Mouse (Mus musculus): ENCODE results near the gene Gm20388.

DNA sequence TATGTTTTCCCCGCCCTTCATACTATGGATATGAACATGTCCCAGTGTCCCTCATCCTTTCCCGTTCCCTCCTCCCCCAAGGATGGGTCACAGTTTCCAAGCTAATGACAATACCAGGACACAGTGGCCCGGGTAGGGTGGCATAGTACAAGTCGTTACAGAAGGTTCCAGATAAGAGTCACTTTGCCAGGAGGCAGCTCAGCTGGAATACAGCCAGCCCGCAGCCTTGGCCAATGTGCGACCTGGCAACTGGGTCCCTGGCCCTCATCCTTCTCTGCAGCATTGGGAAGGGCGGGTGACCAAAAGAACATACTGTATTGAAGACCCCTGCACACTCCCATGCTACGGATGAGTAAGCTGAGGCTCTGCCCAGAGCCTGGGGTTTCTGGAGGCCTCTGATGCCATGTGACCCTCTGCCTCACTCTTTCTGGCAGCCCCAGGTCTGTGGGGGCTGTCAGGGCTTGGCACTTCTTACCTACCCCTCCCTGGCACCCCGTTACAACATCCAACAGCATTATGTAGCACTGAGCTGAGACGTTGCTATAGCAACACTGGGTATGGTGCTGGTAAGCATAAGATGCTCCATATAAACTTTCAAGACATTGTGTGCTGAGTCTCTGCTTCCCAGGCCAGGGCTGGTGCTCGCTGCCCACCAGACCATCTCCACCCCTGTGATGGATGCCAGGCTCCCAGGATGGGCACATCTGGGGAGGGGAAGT is 418.5 kb downstream of the Gm20388 start:
- TF ChIP-seq GATA1 (IDR thresholded peaks at IDR 0.05; ENCODE audit: low read length) (no peak), TAL1 (IDR thresholded peaks at IDR 0.05; ENCODE audit: low read length) (no peak)

Data from erythroblast, embryonic 14.5 days (primary cell).